Mouse (Mus musculus) thymus, adult 2 months (tissue): ENCODE measurements around the gene Nde1.

Experiments
- CTCF ChIP-seq: fragments of 200-500 bp; IDR thresholded peaks from 2 replicates; pipeline ENCODE4 v1.5.1; 2012; ENCODE audit warnings: mild to moderate bottlenecking, control low read depth, low read length, moderate library complexity, borderline replicate concordance; ENCODE audit not compliant: control insufficient read depth, poor library complexity, insufficient read depth; ENCODE audit errors: extremely low read depth
- POLR2A ChIP-seq: fragments of 200-500 bp; IDR thresholded peaks from 2 replicates; pipeline ENCODE4 v1.6.1; 2012; ENCODE audit warnings: mild to moderate bottlenecking, low read length, control low read depth, moderate library complexity; ENCODE audit not compliant: control insufficient read depth, poor library complexity, insufficient read depth; ENCODE audit errors: extremely low read depth

DNA sequence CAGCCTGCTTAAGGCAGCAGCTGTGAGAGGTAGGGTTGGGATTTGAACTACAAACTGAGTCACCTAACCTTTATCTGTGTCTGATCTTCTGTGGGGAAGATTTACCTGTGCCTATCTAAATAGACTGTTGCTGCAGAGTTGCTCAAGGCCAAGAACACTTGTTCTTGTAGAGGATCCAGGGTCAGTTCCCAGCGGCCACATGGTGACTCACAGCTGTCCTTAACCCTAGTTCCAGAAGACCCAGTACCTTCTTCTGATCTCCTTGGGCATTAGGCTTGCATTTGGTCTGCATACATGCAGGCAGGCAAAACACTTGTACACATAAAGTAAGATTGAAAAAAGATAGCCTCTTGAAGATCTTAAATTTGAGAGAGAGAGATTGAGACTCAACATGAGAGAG, 6.6 kb downstream of the Nde1 start:
- TF ChIP-seq CTCF: no peak
- no peak for TF ChIP-seq POLR2A
